Mouse (Mus musculus): Measurements from ENCODE around the gene Ptgds. TPM values are rescaled to one million over a fixed set of nuclear protein-coding genes. Genes with fewer than 3 reads are reported as not detected.
A peak's percentile ranks its signal among the peaks of the same experiment; 100 is the strongest.

Ptgds gene
- total RNA-seq, 2 experiments from 2014 or later, result 189 to 202 TPM

GRCm38 (mm10) chr2:25457022-25457896, 12.6 kb downstream of the Ptgds start:
- intact Hi-C loops (cut with DNase I), result no loop called here
- DNase-seq, result no peak

GRCm38 (mm10) chr2:25456205-25456953, 13.5 kb downstream of the Ptgds start, which contains the start of gene Clic3:
Gene Clic3, plus strand, starts transcription at chr2:25456838.
- DNase-seq, result no peak
- intact Hi-C loops (cut with DNase I), result no loop called here

GRCm38 (mm10) chr2:25452951-25453350, 16.9 kb downstream of the Ptgds start:
- DNase-seq, result no peak
- intact Hi-C loops (cut with DNase I), result no loop called here

- intact Hi-C loops (cut with DNase I), result no loop called here
- DNase-seq, result no peak
Observed at GRCm38 (mm10) chr2:25450853-25451647, 18.8 kb downstream of the Ptgds start.

- intact Hi-C loops (cut with DNase I), result no loop called here
- DNase-seq, result no peak
Observed at GRCm38 (mm10) chr2:25442682-25443081, 27.2 kb downstream of the Ptgds start.

- no peak for DNase-seq
- intact Hi-C loops (cut with DNase I), result no loop called here
Observed at GRCm38 (mm10) chr2:25441067-25441466, 28.8 kb downstream of the Ptgds start.

- intact Hi-C loops (cut with DNase I), result no loop called here
- DNase-seq, result no peak
Observed at GRCm38 (mm10) chr2:25436286-25436820, 33.5 kb downstream of the Ptgds start.

GRCm38 (mm10) chr2:25434292-25434691, 35.6 kb downstream of the Ptgds start:
- no peak for DNase-seq
- intact Hi-C loops (cut with DNase I), result no loop called here

GRCm38 (mm10) chr2:25433101-25433500, 36.7 kb downstream of the Ptgds start:
- intact Hi-C loops (cut with DNase I), result no loop called here

GRCm38 (mm10) chr2:25432326-25433098, 37.3 kb downstream of the Ptgds start:
- intact Hi-C loops (cut with DNase I), result no loop called here
- DNase-seq, result no peak

More at GRCm38 (mm10) chr2:25433101-25433500, 36.7 kb downstream of the Ptgds start:
- DNase-seq, result no peak

GRCm38 (mm10) chr2:25431308-25431855, 38.5 kb downstream of the Ptgds start:
- DNase-seq, result no peak
- intact Hi-C loops (cut with DNase I), result loop anchor here (2.0 kb wide), 1 partner anchor 29 kb away; the partner anchor contains the start of gene Paxx

- intact Hi-C loops (cut with DNase I), result loop anchor here (2.0 kb wide), 1 partner anchor 30 kb away; the partner anchor contains the start of gene Paxx
- no peak for DNase-seq
Observed at GRCm38 (mm10) chr2:25430395-25431233, 39.2 kb downstream of the Ptgds start.

GRCm38 (mm10) chr2:25429435-25430180, 40.2 kb downstream of the Ptgds start:
- intact Hi-C loops (cut with DNase I), result loop anchor here (2.0 to 5.0 kb wide), 3 partner anchors 31 to 97 kb away; partner anchors contain the start of genes Man1b1 and Paxx
- DNase-seq, result no peak

GRCm38 (mm10) chr2:25428442-25429236, 41.2 kb downstream of the Ptgds start, which contains the start of gene Abca2:
Gene Abca2, plus strand, starts transcription at chr2:25428703.
- intact Hi-C loops (cut with DNase I), result loop anchor here (2.0 to 5.0 kb wide), 2 partner anchors 69 to 96 kb away; partner anchors contain the start of gene Man1b1
- peak; percentile 93 to 94 for DNase-seq

GRCm38 (mm10) chr2:25427256-25427655, 42.6 kb downstream of the Ptgds start:
- DNase-seq, result no peak
- intact Hi-C loops (cut with DNase I), result loop anchor here (1.0 to 5.0 kb wide), 3 partner anchors 24 to 70 kb away; no protein-coding TSS in a partner anchor

- DNase-seq, result peak; percentile 68 to 79
- intact Hi-C loops (cut with DNase I), result loop anchor here (1.0 to 5.0 kb wide), 3 partner anchors 23 to 71 kb away; no protein-coding TSS in a partner anchor
Observed at GRCm38 (mm10) chr2:25426721-25427191, 43.1 kb downstream of the Ptgds start.
